Mouse (Mus musculus) layer of hippocampus, adult 11-12 months (tissue): ENCODE measurements around the gene Pde4d.
A peak's percentile ranks its signal among the peaks of the same experiment; 100 is the strongest.

Source experiments
- DNase-seq: peaks from one replicate; pipeline ENCODE4 v3.0.0; 2022; ENCODE audit warnings: low spot score

Gene Pde4d

DNA sequence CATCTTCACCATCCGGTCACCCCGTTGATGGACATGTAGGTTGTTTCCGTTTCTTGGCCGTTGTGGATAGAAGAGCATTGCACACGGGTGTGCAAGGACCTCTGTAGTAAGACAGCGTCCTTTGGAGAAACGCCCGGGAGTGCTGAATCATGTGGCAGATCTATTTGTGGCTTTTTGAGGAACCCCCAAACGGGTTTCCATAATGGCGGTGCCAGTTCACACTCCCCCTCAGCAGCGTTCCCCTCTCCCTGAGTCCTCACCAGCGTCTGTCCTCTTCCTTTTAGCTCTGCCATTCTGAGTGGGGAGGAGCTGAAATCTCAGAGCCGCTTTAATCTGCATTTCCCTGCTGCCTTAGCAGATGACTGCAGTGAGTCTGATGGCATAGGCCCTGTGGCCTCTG lies 1482.9 kb downstream of the Pde4d start:
- peak; percentile 41 for DNase-seq

GRCm38 (mm10) chr13:109933554-109933953 lies 1483.8 kb downstream of the Pde4d start:
- no peak for DNase-seq

GRCm38 (mm10) chr13:109936866-109937265 lies 1487.1 kb downstream of the Pde4d start:
- no peak for DNase-seq

GRCm38 (mm10) chr13:109944822-109945551 lies 1495.2 kb downstream of the Pde4d start:
- no peak for DNase-seq

DNA sequence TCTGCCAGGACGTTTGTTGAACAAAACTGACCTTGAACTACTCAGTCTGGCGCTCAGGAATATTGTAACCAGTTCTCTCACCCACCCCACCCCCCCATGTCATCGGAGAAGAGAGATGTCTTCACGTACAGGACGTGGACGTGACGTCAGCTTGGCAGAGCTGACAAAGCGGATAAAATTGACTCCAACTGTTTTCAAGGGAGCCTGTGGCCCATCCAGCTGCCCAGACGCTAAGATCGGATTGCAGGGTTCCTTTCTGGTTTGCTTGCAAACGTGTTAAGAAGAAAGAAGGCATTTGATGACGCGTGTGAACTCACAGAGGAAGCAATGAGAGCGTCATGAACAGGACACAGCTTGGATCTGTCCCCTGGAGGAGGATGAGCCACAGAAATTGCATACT lies 1501.7 kb downstream of the Pde4d start:
- DNase-seq, result no peak

GRCm38 (mm10) chr13:109954189-109954588 lies 1504.4 kb downstream of the Pde4d start:
- DNase-seq, result no peak

- DNase-seq, result no peak
Measured at GRCm38 (mm10) chr13:109957953-109958352, 1508.2 kb downstream of the Pde4d start.

DNA sequence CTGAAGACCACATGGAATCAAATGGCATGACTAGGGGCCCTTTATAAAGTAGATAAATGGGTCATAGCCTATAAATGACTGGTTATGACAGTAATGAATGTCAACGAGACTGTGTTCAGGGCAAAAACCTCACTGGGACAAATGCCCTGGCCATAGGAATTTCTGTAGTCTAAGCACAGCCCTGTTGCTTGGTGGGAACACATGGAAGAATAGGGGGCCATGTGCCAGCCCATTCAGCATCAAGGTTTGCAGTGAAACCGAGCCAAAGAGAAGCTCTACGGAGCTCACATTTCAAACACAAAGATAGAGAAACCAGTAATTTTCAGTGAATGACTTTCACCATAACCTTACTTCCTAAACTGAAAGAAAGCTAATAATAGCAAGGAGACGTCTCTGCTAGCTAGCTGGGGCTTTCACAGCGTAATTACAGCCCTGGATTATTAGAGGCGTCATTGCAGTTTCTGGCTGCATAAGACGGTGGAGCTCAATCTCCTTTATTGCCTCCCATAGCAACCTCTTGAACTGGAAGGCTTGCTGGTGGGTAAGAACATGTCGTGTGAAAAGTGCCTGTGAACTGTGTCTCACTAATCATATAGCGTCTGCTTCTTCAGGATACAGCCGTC lies 1533.2 kb downstream of the Pde4d start:
- DNase-seq, result no peak

GRCm38 (mm10) chr13:109985411-109985810 lies 1535.7 kb downstream of the Pde4d start:
- DNase-seq, result no peak

- DNase-seq, result no peak
Measured at GRCm38 (mm10) chr13:109985892-109986291, 1536.1 kb downstream of the Pde4d start.

DNA sequence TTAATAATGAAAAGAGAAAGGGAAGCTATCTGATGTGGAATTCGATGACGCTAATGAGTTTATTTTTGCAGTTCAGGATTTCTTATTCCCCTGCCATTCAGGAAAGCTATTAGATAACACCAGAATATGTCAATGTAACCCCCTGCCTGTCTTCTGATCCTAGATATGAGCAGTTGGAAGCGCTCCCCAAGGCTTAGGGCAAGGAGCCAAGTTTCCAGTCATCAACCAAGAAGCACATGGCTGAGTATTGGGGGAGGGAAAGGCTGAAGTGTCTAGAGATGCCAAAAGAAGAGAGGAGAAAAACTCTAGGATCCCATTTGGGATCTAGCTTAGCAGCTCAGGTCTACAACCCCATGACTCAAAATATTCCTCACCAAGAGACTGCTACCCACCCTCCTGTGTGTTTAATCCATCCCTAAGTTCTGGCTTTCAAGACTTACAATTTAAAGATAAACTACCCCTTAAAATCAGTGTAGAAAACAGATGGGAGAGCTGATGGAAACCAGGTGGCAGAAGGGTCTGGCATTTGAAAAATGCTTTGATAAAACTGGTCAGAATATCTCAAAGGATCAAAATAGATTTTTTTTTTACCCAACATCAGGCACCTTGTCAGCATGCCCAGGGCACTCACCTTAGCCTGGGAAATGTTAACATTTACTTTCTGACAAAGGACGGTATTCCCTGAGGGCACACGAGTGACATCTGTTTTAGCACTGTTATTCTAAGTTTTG lies 1543.2 kb downstream of the Pde4d start:
- peak; percentile 36 for DNase-seq

- no peak for DNase-seq
Measured at GRCm38 (mm10) chr13:109994240-109994764, 1544.6 kb downstream of the Pde4d start.

DNA sequence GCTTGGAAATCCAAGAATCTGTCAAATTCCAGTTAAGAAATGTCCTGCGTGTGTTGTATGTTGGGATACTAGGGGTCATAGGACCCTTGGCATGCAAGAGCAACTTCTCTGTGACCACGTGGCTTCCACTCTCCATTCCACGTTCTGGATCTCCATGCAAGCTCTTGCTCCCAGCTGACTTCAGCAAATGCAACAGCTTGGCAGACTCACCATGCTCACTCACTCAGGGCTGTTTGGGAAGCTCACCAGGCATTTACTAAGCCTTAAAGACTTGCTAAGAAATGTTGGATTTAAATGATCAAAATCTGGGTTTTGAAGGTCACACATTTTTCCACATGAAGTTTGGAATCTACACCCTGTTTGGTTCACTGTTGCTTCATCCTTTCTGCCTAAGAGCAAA lies 1552.3 kb downstream of the Pde4d start:
- DNase-seq, result no peak
